In the genomic region with DNA sequence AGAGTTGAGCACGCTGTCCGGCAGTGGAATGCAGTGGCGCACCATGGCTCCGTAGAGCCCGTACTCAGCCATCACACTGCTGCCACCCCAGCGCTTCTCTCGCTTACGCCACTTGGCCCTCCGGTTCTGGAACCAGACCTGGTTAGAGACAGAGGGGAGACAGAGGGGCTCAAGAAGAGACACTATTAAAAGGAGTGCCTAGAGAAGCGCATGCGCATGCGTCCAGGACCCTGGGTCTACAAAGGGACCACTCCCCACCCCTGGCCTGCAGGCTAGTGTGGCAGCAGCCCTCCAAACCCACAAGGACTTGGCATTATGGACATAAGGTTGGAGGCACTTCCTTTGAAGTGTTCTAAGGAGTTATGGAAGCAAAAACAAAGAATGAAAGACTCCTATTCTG, we compare ENCODE assay signal across 25 mouse cellular contexts. TPM values are rescaled to one million over a fixed set of nuclear protein-coding genes. Genes with fewer than 3 reads are reported as not detected.
"Had no signal": no experiment of that assay in that cellular context is flagged by ENCODE, and none has a peak within 500 bp of the region (broad histone marks: within the 10 kb centered on the region; RNA-seq: fewer than 3 reads in every experiment).

No protein-coding gene starts in this region.

- H3K27ac ChIP-seq: liver, embryonic 15.5 days; midbrain, embryonic 10.5 days; midbrain, embryonic 13.5 days; midbrain, embryonic 15.5 days; neural tube, embryonic 12.5 days had no signal

- ATAC-seq: midbrain, embryonic 13.5 days; midbrain, embryonic 15.5 days had no signal

- H3K9ac ChIP-seq: liver, embryonic 15.5 days; lung, embryonic 14.5 days; midbrain, embryonic 13.5 days; midbrain, embryonic 15.5 days; neural tube, embryonic 12.5 days had no signal

- H3K36me3 ChIP-seq: liver, embryonic 15.5 days; midbrain, embryonic 10.5 days; midbrain, embryonic 13.5 days; midbrain, embryonic 15.5 days; neural tube, embryonic 12.5 days had no signal

- H3K4me2 ChIP-seq: liver, embryonic 15.5 days; lung, embryonic 14.5 days; midbrain, embryonic 13.5 days; midbrain, embryonic 15.5 days; neural tube, embryonic 12.5 days had no signal

- H3K4me3 ChIP-seq: liver, embryonic 15.5 days; midbrain, embryonic 10.5 days; midbrain, embryonic 13.5 days; midbrain, embryonic 15.5 days; myocyte; neural tube, embryonic 12.5 days had no signal

- H3K9me3 ChIP-seq: liver, embryonic 15.5 days; midbrain, embryonic 10.5 days; midbrain, embryonic 13.5 days; midbrain, embryonic 15.5 days; neural tube, embryonic 12.5 days had no signal

- DNase-seq: lung, adult 18-20 months; lung, embryonic 14.5 days; lung, postnatal 10 days; lung, postnatal 4 days; retina, postnatal 1 day; right cerebral cortex, adult 18-20 months; right cerebral cortex, postnatal 25 days; right cerebral cortex, postnatal 4 days; spleen, adult 18-20 months; thymus, adult 18-20 months; thymus, postnatal 14 days; thymus, postnatal 36 days had no signal

RNA-seq across cellular contexts. Expression of a gene that starts 4.7 kb away (rescaled TPM):
- total RNA-seq: megakaryocyte, adult 5-6 weeks; megakaryocyte-erythroid progenitor cell, adult 5-6 weeks had no signal
- polyA plus RNA-seq: liver, embryonic 15.5 days; lung, embryonic 14.5 days; lung, embryonic 16.5 days; myocyte; small intestine, adult 2 months; stomach, embryonic 14.5 days; stomach, embryonic 16.5 days; thymus, postnatal 0 days had no signal

RNA-seq across cellular contexts. Expression of a gene that starts 16.2 kb away (rescaled TPM):
- polyA plus RNA-seq: myocyte had no signal
